Mouse (Mus musculus): Measurements from ENCODE around the gene AI854703. TPM values are rescaled to one million over a fixed set of nuclear protein-coding genes. Genes with fewer than 3 reads are reported as not detected.

AI854703 gene
- polyA plus RNA-seq, 1 experiment from 2014 or later = 3.1 TPM

GRCm38 (mm10) chr6:48674291-48675058 is 47.9 kb downstream of the AI854703 start:
- WGBS = 94% methylated on average over 9 of the region's 9 CpGs
- peaks cover 3% of the 10 kb centered on the region for H3K4me1 ChIP-seq
- no peak overlapping the region for H3K9ac ChIP-seq
- no peaks in the 10 kb centered on the region for H3K27me3 ChIP-seq
- H3K36me3 ChIP-seq = no peaks in the 10 kb centered on the region
- no peaks in the 10 kb centered on the region for H3K9me3 ChIP-seq (replicated peaks)
- H3K4me3 ChIP-seq = no peak overlapping the region
- no peak for ATAC-seq (ENCODE audit: low FRiP score)
- no peak overlapping the region for H3K27ac ChIP-seq
- no peak overlapping the region for H3K4me2 ChIP-seq (replicated peaks)

GRCm38 (mm10) chr6:48675400-48675930 is 48.9 kb downstream of the AI854703 start:
- WGBS = 52% methylated on average over 10 of the region's 10 CpGs
- peak overlapping the region; percentile 35 for H3K4me2 ChIP-seq (replicated peaks)

GRCm38 (mm10) chr6:48675931-48676859 is 49.6 kb downstream of the AI854703 start, which contains the start of gene Gimap9:
Gene Gimap9, plus strand, starts transcription at chr6:48676129.
- Histone ChIP-seq H3K4me1 (peaks cover 3% of the 10 kb centered on the region), H3K9ac (no peak within 1 kb of the TSS), H3K27ac (no peak within 1 kb of the TSS), H3K27me3 (no peaks in the 10 kb centered on the region), H3K36me3 (no peaks in the 10 kb centered on the region), H3K9me3 (replicated peaks) (no peaks in the 10 kb centered on the region), H3K4me3 (peak within 1 kb of the TSS; percentile 13), H3K4me2 (replicated peaks) (peak within 1 kb of the TSS; percentile 35)
- 19% methylated on average over 13 of the region's 13 CpGs for WGBS
- ATAC-seq (ENCODE audit: low FRiP score) = no peak

More at GRCm38 (mm10) chr6:48675400-48675930, 48.9 kb downstream of the AI854703 start:
- peak overlapping the region; percentile 13; the same call in 1 of the 2 replicates for H3K4me3 ChIP-seq
- peaks cover 3% of the 10 kb centered on the region for H3K4me1 ChIP-seq
- no peak overlapping the region for H3K9ac ChIP-seq
- H3K27ac ChIP-seq = no peak overlapping the region
- no peaks in the 10 kb centered on the region for H3K27me3 ChIP-seq
- ATAC-seq (ENCODE audit: low FRiP score) = no peak
- no peaks in the 10 kb centered on the region for H3K36me3 ChIP-seq
- no peaks in the 10 kb centered on the region for H3K9me3 ChIP-seq (replicated peaks)

GRCm38 (mm10) chr6:48676860-48677415 is 50.4 kb downstream of the AI854703 start:
- Histone ChIP-seq H3K9me3 (replicated peaks) (no peaks in the 10 kb centered on the region), H3K9ac (no peak overlapping the region), H3K4me2 (replicated peaks) (0 out of 2 replicates have a peak overlapping the region, but pooled peaks have one; percentile 35), H3K36me3 (no peaks in the 10 kb centered on the region), H3K27ac (no peak overlapping the region), H3K4me3 (no peak overlapping the region), H3K27me3 (no peaks in the 10 kb centered on the region), H3K4me1 (peaks cover 3% of the 10 kb centered on the region)
- ATAC-seq (ENCODE audit: low FRiP score) = no peak
- 88% methylated on average over 5 of the region's 5 CpGs for WGBS

- WGBS = 95% methylated on average over 17 of the region's 17 CpGs
- Histone ChIP-seq H3K4me1 (peaks cover 3% of the 10 kb centered on the region), H3K36me3 (no peaks in the 10 kb centered on the region)
Measured at GRCm38 (mm10) chr6:48677492-48678345, 51.2 kb downstream of the AI854703 start.

GRCm38 (mm10) chr6:48678391-48678790 is 51.8 kb downstream of the AI854703 start:
- ATAC-seq (ENCODE audit: low FRiP score) = no peak
- no peak overlapping the region for H3K4me3 ChIP-seq
- peaks cover 3% of the 10 kb centered on the region for H3K4me1 ChIP-seq
- no peaks in the 10 kb centered on the region for H3K27me3 ChIP-seq
- H3K36me3 ChIP-seq = no peaks in the 10 kb centered on the region
- no peak overlapping the region for H3K9ac ChIP-seq
- no peak overlapping the region for H3K27ac ChIP-seq
- 79% methylated on average over 4 of the region's 4 CpGs for WGBS
- no peak overlapping the region for H3K4me2 ChIP-seq (replicated peaks)
- H3K9me3 ChIP-seq (replicated peaks) = no peaks in the 10 kb centered on the region

More at GRCm38 (mm10) chr6:48677492-48678345, 51.2 kb downstream of the AI854703 start:
- Histone ChIP-seq H3K4me2 (replicated peaks) (no peak overlapping the region), H3K27ac (no peak overlapping the region), H3K4me3 (no peak overlapping the region), H3K27me3 (no peaks in the 10 kb centered on the region), H3K9me3 (replicated peaks) (no peaks in the 10 kb centered on the region), H3K9ac (no peak overlapping the region)
- no peak for ATAC-seq (ENCODE audit: low FRiP score)

GRCm38 (mm10) chr6:48679701-48680100 is 53.1 kb downstream of the AI854703 start:
- ATAC-seq (ENCODE audit: low FRiP score) = no peak
- 77% methylated on average over 6 of the region's 6 CpGs for WGBS
- H3K36me3 ChIP-seq = no peaks in the 10 kb centered on the region
- no peak overlapping the region for H3K4me3 ChIP-seq
- H3K9me3 ChIP-seq (replicated peaks) = no peaks in the 10 kb centered on the region
- no peak overlapping the region for H3K9ac ChIP-seq
- no peak overlapping the region for H3K27ac ChIP-seq
- H3K27me3 ChIP-seq = no peaks in the 10 kb centered on the region
- H3K4me1 ChIP-seq = peaks cover 3% of the 10 kb centered on the region
- H3K4me2 ChIP-seq (replicated peaks) = no peak overlapping the region

- ATAC-seq (ENCODE audit: low FRiP score) = no peak
- H3K36me3 ChIP-seq = no peaks in the 10 kb centered on the region
- no peak overlapping the region for H3K4me2 ChIP-seq (replicated peaks)
- H3K4me1 ChIP-seq = peaks cover 3% of the 10 kb centered on the region
- H3K9ac ChIP-seq = no peak overlapping the region
- no peaks in the 10 kb centered on the region for H3K27me3 ChIP-seq
- no peaks in the 10 kb centered on the region for H3K9me3 ChIP-seq (replicated peaks)
- no peak overlapping the region for H3K27ac ChIP-seq
- no peak overlapping the region for H3K4me3 ChIP-seq
- WGBS = 84% methylated on average over 5 of the region's 5 CpGs
Measured at GRCm38 (mm10) chr6:48680421-48680820, 53.9 kb downstream of the AI854703 start.

- H3K27me3 ChIP-seq = no peaks in the 10 kb centered on the region
- no peaks in the 10 kb centered on the region for H3K9me3 ChIP-seq (replicated peaks)
- WGBS = 81% methylated on average over 3 of the region's 3 CpGs
- H3K27ac ChIP-seq = no peak overlapping the region
- no peak overlapping the region for H3K4me3 ChIP-seq
- H3K4me2 ChIP-seq (replicated peaks) = no peak overlapping the region
- no peaks in the 10 kb centered on the region for H3K36me3 ChIP-seq
- ATAC-seq (ENCODE audit: low FRiP score) = no peak
- no peaks in the 10 kb centered on the region for H3K4me1 ChIP-seq
- H3K9ac ChIP-seq = no peak overlapping the region
Measured at GRCm38 (mm10) chr6:48681472-48682090, 55.0 kb downstream of the AI854703 start.

GRCm38 (mm10) chr6:48682271-48682670 is 55.7 kb downstream of the AI854703 start:
- no peak overlapping the region for H3K4me3 ChIP-seq
- no peaks in the 10 kb centered on the region for H3K36me3 ChIP-seq
- WGBS = 83% methylated on average over 4 of the region's 4 CpGs
- H3K4me2 ChIP-seq (replicated peaks) = no peak overlapping the region
- H3K9ac ChIP-seq = no peak overlapping the region
- no peaks in the 10 kb centered on the region for H3K4me1 ChIP-seq
- H3K9me3 ChIP-seq (replicated peaks) = no peaks in the 10 kb centered on the region
- no peak for ATAC-seq (ENCODE audit: low FRiP score)
- no peak overlapping the region for H3K27ac ChIP-seq
- H3K27me3 ChIP-seq = no peaks in the 10 kb centered on the region

All from hindbrain, embryonic 12.5 days (tissue).